Comparison of ENCODE assay signal across 9 mouse cellular contexts in genomic region chr12:94066444-94067152, GRCm38 (mm10).
A peak's percentile ranks its signal among the peaks of the same experiment; 100 is the strongest.
DNase-seq lines count a peak whose midpoint lies in the region; ATAC-seq lines count a peak whose summit lies in the region.
"Had no signal": no experiment of that assay in that cellular context is flagged by ENCODE, and none has a peak within 500 bp of the region (broad histone marks: within the 10 kb centered on the region; RNA-seq: fewer than 3 reads in every experiment).

No protein-coding gene starts in this region.

- peaks cover 0 to 4% of the 10 kb centered on the region in 2 experiments; a peak in 1 of 4 replicates for H3K4me1 ChIP-seq in heart, embryonic 14.5 days (ENCODE audit: control insufficient read depth in 2 of 2, insufficient read depth in 2 of 2, low read length in 2 of 2)
- H3K4me1 ChIP-seq in kidney, embryonic 14.5 days (ENCODE audit: control insufficient read depth, insufficient read depth, low read length): 0 out of 2 replicates have a peak, but pooled peaks cover 3% of the 10 kb centered on the region
- H3K4me1 ChIP-seq: liver, embryonic 12.5 days; midbrain, embryonic 10.5 days had no signal

- intact Hi-C loops in heart, postnatal 25 days (cut with DNase I): no loop called here

- peak; percentile 76; the same call in 1 of the 2 replicates for ATAC-seq in heart, embryonic 14.5 days (ENCODE audit: insufficient number of reproducible peaks, insufficient read depth, low FRiP score, low read depth)
- ATAC-seq in kidney, embryonic 14.5 days (ENCODE audit: low FRiP score, low TSS enrichment): peak; percentile 87
- ATAC-seq: liver, embryonic 12.5 days had no signal

- no peaks in the 10 kb centered on the region for H3K36me3 ChIP-seq in heart, embryonic 14.5 days (ENCODE audit: control insufficient read depth, insufficient read depth, low read length)
- no peaks in the 10 kb centered on the region for H3K36me3 ChIP-seq in kidney, embryonic 14.5 days (ENCODE audit: control insufficient read depth, insufficient read depth, low read length)
- H3K36me3 ChIP-seq: liver, embryonic 12.5 days; midbrain, embryonic 10.5 days had no signal

- H3K9me3 ChIP-seq in heart, embryonic 14.5 days (ENCODE audit: control insufficient read depth, low read length): no peaks in the 10 kb centered on the region
- no peaks in the 10 kb centered on the region for H3K9me3 ChIP-seq in kidney, embryonic 14.5 days (ENCODE audit: control insufficient read depth, low read length)
- H3K9me3 ChIP-seq: liver, embryonic 12.5 days; midbrain, embryonic 10.5 days had no signal

- H3K27me3 ChIP-seq in heart, embryonic 14.5 days (ENCODE audit: control insufficient read depth, insufficient read depth, low read length): no peaks in the 10 kb centered on the region
- no peaks in the 10 kb centered on the region for H3K27me3 ChIP-seq in kidney, embryonic 14.5 days (ENCODE audit: control insufficient read depth, insufficient read depth, low read length)
- H3K27me3 ChIP-seq: liver, embryonic 12.5 days had no signal

- H3K4me3 ChIP-seq in heart, embryonic 14.5 days (ENCODE audit: control insufficient read depth in 1 of 2, insufficient read depth in 1 of 2, low read depth in 1 of 2, low read length in 2 of 2): peak overlapping the region in 1 of 2 experiments; percentile 11; a peak in 1 of 4 replicates
- no peak overlapping the region for H3K4me3 ChIP-seq in kidney, embryonic 14.5 days (ENCODE audit: low read length)
- H3K4me3 ChIP-seq: liver, embryonic 12.5 days; midbrain, embryonic 10.5 days had no signal

- no peak for DNase-seq in heart, postnatal 25 days (ENCODE audit: low spot score)
- peak; percentile 12 for DNase-seq in right cerebral cortex, postnatal 4 days
- no peak for DNase-seq in right cerebral cortex, adult 18-20 months
- no peak for DNase-seq in natural killer cell, adult 2 months (ENCODE audit: low spot score in 2 of 2)
- no peak for DNase-seq in ovary, postnatal 14 days (ENCODE audit: low spot score)

- H3K4me2 ChIP-seq in heart, embryonic 14.5 days (ENCODE audit: low read length): peak overlapping the region; percentile 50
- no peak overlapping the region for H3K4me2 ChIP-seq in kidney, embryonic 14.5 days (replicated peaks; ENCODE audit: low read depth, low read length)
- H3K4me2 ChIP-seq: liver, embryonic 12.5 days had no signal

- WGBS in heart, embryonic 14.5 days: 14% methylated on average over 9 of the region's 9 CpGs
- WGBS in kidney, embryonic 14.5 days: 33% methylated on average over 9 of the region's 9 CpGs

- H3K27ac ChIP-seq in heart, embryonic 14.5 days (replicated peaks in 1 of 2; ENCODE audit: control insufficient read depth in 1 of 2, insufficient read depth in 1 of 2, low read depth in 2 of 2, low read length in 2 of 2): peak overlapping the region; percentile 78 to 80
- no peak overlapping the region for H3K27ac ChIP-seq in kidney, embryonic 14.5 days (ENCODE audit: low read depth, low read length)
- H3K27ac ChIP-seq: liver, embryonic 12.5 days; midbrain, embryonic 10.5 days had no signal

- H3K9ac ChIP-seq in heart, embryonic 14.5 days (ENCODE audit: low read length): peak overlapping the region; percentile 2; the same call in 1 of the 2 replicates
- H3K9ac ChIP-seq in kidney, embryonic 14.5 days (ENCODE audit: low read depth, low read length): no peak overlapping the region
- H3K9ac ChIP-seq: liver, embryonic 12.5 days had no signal
